Mouse (Mus musculus) megakaryocyte, adult 5-6 weeks (primary cell): ENCODE results near the gene Rtp1. TPM values are rescaled to one million over a fixed set of nuclear protein-coding genes. Genes with fewer than 3 reads are reported as not detected.

ENCODE experiments used
- ATAC-seq: 2 replicates; pipeline ENCODE4 v1.8.0; 2016; ENCODE audit warnings: mild to moderate bottlenecking, inconsistent platforms; ENCODE audit not compliant: poor library complexity, severe bottlenecking
- total RNA-seq, 2 experiments: library from RNA; stranded (forward) in 1 of 2; stranded (reverse) in 1 of 2; fragments of 153-499, 151-499 nt in 1 of 2; fragments of 221-1000, 200-1000 nt in 1 of 2; gene quantifications; 2 replicates each; pipeline versions ENCODE4 v1.2.3 to v1.2.4; 2015 to 2017

The Rtp1 gene
- total RNA-seq (2015), result not detected in 2 replicates
- total RNA-seq (2017), result not detected in 2 replicates

DNA sequence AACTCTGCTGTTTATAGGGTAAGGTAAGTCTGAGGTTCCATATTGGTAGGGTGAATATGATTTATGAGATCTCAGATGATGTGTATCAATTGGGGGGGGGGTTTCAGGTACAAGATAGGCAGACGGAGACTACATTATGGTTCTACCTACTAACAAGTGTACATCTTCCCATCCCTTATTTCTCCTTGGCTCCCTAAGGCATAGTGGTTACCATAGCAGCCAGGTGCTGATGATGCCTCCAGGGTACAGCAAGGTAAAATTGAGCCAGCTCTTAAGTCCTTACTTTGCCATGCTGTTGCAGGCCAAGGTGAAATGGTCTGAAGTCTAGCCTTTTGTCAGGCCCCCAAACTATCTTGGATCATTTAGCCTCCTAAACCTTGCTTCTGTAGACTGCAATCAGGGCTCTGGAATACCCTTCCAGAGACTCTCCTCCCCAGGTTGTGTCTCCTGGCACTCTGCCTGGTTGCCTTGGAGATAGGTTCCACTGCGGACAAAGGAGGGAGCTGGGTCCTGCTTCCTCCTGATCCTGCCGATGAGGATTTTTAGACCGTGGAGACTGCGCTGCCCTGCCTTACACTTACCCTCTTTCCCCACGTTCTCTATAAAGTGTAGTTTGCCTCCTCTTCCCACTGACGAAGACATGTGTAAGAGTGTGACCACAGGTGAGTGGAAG lies at the start of gene Rtp1:
Gene Rtp1, plus strand, starts transcription at position 487 of the 673 bp plus-strand sequence.
- ATAC-seq, result no peak

DNA sequence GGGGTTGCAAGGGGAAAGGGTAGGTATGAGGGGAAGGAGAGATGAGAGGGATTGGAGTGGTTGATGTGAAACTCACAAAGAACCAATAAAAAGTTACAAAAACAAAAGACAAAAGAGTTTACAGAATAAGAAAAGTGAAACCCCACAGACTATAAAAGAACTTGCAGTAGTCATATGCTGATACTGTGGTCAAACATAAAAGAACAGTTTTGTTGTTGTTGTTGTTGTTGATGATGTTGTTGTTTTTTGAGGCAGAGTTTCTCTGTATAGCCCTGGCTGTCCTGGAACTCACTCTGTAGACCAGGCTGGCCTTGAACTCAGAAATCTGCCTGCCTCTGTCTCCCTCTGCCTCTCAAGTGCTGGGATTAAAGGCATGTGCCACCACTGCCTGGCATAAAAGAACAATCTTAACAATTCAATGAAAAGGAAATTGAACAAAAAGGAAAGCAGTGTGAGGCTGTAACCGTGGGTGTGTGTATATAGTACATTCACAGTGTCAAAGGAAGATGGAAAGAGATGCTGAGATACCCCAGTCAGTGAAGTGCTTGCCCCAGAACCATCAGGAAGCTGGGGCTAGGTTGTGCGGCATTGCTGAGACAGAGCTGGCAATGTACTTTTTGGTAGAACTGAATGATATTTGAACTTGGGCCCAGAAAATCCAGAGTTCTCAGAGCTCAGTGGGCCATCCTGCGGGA lies 49.2 kb upstream of the Rtp1 start:
- no peak for ATAC-seq

- no peak for ATAC-seq
These were observed 44.6 kb upstream of the Rtp1 start for GRCm38 (mm10) chr16:23384304-23384703.

GRCm38 (mm10) chr16:23397931-23398330 lies 31.0 kb upstream of the Rtp1 start:
- no peak for ATAC-seq

DNA sequence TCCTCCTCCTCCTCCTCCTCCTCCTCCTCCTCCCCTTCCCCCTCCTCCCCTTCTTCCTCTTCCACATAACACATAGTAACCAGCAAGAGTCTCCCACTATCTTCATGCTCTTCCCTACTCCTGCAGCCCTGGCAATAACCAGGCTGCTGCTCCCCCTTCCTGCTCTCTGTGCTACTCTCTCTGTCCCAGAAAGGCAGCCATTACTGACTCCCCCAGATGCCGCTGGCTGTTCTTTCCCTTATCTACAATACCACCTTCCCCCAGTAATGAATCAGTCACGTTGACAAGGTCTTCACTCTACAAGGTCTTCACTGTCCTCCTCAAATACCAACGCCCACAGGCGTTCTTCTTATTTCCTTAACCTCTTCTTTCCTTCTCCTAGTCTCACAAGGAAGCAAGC lies 27.5 kb upstream of the Rtp1 start:
- no peak for ATAC-seq

DNA sequence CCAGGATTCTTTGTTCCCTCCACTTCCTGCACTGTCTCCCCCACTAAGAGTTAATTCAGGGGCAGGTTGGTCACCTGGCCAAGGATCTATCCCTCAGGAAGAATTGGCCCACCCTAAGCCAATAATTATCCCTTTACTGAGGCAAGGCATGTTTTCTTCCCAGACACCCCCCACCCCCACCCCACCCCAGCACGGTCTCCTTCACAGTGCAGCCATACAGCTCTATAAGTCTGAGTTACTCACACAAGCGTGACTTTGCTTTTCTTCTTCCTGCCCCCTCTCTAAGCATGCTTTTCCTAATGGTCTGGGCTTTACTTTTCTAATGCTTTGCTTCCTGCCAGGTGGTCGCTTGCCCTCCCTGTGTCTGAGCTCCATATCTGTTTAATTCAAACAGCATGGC lies 27.0 kb upstream of the Rtp1 start:
- ATAC-seq, result no peak

DNA sequence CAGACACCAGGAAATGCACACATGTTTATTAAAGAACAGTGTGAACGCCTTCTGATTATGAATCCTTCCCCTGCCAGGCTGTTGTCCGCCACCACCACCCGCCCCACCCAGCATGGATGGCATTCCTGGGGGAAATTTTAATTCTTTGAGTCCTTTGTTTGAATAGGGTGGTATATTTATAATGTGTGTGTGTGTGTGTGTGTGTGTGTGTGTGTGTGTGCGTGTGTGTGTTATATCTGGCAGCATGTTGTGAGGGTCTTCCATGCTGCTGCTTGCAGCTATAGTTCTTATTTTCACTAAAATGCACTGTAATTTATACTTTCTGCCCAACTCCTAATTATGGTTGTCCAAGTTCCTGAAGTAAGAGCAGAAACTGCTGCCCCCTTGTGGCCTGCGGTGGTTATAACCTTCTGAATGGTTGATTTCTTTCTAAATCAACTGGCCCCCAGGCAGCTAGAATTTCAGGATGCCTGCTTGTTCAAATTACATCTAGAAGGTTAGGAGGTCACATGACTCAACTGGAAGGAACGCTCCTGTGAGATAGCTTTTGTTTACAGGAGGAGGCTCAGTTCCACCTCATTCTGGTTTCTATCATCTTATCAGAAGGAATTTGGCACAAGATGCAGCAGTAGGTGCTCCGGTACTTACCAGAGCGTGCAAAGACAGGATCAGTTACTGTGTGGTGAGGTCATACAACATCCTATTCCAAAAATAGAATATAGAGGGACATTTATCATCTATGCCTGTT lies 25.8 kb upstream of the Rtp1 start:
- peak; percentile 69 for ATAC-seq

GRCm38 (mm10) chr16:23412930-23413329 lies 16.0 kb upstream of the Rtp1 start:
- no peak for ATAC-seq

DNA sequence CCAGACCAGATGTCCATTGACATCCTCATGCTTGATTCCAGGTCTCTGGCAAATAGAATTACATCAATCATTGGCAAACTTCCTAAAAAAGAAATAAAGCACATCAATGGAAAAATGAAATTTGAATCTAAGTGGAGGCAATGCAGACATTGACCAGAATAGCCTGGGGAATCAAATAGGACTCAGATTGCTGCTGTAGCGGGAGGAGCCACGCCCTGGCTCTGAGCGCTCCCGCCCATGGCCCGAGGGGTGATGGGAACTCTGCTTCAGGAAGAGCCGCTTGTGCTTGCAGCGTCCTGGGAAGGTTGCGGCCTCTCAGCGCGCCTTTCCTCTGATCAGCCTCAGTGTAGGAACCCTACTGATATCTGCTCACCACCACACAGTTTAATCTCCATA lies 12.7 kb upstream of the Rtp1 start:
- ATAC-seq, result no peak

DNA sequence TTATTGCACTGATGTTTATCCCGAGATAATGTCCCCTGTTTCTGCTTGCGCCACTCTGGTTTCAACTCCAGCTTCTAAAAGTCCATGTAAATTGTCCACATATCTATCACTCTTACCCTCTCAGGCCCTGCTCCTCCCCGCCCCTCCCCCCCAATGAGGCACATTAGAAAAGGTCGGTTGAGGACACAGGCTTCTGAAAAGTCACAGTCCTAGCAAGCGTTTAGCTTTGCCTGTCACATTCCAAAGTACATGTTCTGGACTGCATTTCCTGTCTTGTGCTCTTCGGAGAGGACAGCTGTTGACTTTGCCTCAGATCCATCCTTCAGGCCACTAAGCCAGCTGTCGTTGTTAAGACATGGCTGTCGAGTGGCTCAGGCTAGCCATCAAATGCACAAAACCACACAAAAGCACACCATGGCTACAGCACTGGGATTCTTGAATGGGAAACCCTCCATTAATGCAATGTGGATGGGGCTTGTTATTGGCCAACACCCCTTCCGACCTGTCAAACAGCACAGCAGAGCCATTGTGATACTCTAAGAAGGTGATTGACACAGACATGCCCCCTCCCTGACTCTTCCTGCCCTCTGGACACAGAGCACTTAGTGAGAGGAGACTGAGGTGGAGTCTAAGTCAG lies 12.2 kb upstream of the Rtp1 start:
- no peak for ATAC-seq

GRCm38 (mm10) chr16:23417456-23418240 lies 11.3 kb upstream of the Rtp1 start:
- ATAC-seq, result no peak

DNA sequence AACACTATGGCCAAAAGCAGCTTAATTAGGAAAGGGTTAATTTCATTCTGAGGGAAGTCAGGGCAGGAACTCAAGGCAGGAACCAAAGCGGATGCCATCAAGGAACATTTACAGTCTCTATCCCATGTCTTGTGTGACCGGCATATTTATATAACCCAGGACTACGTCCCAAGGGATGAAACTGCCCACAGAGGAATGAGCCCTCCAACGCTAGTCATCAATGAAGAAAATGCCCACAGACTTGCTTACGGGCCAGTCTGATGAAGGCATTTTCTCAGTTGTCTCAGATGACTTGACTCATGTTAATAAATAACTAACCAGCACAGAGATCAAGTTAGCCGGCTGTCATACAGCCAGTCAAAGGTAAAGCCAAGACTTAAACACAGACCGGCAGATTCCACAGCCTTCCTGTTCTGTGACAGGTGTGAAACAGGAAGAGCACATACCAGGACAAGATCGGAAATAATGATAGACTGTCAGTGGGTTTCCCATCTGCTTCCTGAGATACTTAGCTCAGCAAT lies 9.3 kb upstream of the Rtp1 start:
- ATAC-seq, result no peak

- no peak for ATAC-seq
These were observed 5.1 kb upstream of the Rtp1 start for GRCm38 (mm10) chr16:23423825-23424224.

GRCm38 (mm10) chr16:23427701-23428100 lies 1.2 kb upstream of the Rtp1 start:
- ATAC-seq, result no peak

DNA sequence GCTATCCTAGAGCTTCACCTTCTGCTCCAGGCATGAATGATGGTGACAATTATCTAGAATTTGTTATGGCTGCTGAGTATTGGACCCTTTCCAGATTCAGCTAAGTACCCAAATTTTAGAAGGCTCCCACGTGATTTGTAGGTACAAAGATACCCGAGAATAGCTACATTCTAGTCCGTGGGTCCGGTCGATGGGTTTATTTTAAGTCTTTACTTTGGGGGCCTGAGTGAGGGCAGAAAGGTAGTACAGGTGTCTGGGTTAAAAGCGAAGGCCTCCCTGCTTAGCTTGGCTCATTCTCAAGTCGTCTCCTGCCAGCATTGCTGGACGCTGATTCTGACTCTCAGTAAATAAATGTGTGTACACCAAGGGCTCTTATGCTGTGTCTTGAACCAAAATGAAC lies 1.1 kb downstream of the Rtp1 start:
- no peak for ATAC-seq

DNA sequence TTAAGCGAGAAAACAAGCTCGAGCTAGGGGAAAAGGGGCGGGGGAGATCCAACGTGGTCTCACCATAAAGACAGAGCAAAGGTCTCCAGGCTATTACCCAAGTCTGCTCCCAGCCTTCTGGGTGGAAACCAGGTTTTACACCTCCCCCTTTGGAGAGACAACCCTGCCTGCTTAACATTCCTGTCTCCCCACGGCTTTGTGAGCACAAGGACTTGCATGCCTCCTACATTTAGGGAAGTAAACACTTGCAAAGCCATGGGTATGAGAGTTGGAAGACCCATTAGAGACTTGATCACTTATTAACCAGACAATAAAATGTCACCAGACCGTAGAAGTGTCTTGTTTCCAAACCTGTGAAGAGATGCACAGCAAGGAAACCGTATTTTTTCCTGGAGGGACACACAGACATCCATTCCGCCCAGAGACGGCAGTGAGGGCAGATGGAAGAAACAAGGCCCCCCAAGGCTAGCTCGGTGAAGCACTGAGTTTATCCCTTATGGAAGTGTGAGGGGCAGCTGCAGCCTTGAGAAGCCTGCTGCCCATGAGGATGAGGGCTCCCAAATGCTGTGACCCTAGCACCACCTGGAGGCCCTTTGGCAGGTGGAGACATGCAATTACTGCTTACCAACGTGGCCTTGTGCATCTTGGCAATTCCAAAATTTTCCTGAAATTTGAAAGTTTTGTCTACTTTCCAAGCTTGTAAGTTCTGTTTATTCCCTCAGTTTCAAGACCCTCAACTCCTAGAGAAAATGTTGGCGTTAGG lies 8.7 kb downstream of the Rtp1 start:
- no peak for ATAC-seq

DNA sequence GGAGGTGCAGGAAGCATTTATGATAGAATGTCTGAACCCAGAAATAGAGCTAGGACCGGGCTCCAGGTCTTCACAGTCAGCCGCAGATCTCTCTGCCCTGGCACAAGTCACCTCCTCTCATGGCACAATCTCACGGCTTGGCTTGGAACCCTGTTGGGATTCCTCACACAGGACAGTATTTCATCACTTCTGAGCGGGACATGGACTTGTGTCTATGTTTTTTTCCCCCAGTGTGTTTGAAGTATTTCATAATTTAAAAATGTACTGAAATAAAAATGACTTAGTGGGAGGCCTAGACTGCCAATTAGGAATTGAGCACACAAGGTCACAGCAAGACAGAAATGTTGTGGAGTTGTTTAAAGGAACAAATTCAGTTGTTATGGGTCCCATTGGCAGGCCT lies 15.3 kb downstream of the Rtp1 start:
- ATAC-seq, result no peak

DNA sequence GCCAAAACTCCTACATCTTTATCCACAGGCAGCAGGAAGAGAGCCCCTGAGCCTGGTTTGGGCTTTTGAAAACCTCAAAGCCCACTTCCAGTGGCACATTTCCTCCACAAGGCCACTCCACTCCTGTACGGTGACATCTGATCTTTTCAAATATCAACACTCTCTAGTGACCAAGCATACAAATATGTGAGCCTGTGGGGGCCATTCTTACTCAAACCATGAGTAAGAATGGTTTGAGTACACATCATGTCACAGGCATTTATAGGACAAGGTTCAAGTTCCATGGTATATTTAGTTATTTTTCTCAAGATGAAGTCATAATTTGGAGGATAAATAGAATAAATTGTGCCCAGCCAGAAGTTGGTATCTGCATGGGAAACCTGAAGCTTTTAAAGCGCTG lies 21.0 kb downstream of the Rtp1 start:
- ATAC-seq, result no peak

DNA sequence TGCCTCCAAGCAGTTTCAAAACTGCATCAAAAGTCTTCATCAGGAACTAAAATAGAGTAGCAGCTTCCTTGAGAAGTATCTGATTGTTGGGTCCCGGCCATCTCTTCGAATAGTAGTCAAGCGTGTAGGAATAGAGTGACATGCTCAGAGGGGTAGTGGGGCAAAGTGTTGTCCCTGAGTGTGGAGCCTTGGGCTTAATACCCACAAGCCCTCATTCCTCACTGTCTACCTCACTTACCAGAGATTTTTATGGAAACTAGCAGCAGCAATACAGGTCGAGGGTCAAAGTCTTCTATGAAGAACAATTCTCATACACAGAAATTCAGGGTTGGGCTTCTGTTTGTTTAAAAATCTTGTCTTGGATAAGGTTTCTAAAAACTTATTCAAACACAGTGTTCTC lies 21.9 kb downstream of the Rtp1 start:
- ATAC-seq, result no peak

- ATAC-seq, result no peak
These were observed 23.5 kb downstream of the Rtp1 start for GRCm38 (mm10) chr16:23452476-23452875.
